Mouse (Mus musculus) spleen, adult 2 months (tissue): ENCODE results near the gene Nudt12. TPM values are rescaled to one million over a fixed set of nuclear protein-coding genes. Genes with fewer than 3 reads are reported as not detected.

Experiments used
- DNase-seq, 2 experiments: peaks; one replicate each; pipeline versions ENCODE4 v3.0.0 to v3.0.0-alpha.2; 2012 to 2021; ENCODE audit warnings: low spot score in 2 of 2, low read depth in 1 of 2
- H3K27ac ChIP-seq: fragments of 200-500 bp; 2 replicates; pipeline ENCODE4 v1.5.1; 2012; ENCODE audit warnings: low read length, inconsistent platforms; ENCODE audit not compliant: insufficient read depth
- H3K27me3 ChIP-seq: fragments of 200-500 bp; 2 replicates; pipeline ENCODE4 v1.6.1; 2012; ENCODE audit warnings: mild to moderate bottlenecking, moderate library complexity, low read length, inconsistent platforms; ENCODE audit not compliant: control insufficient read depth, insufficient read depth
- H3K36me3 ChIP-seq: fragments of 200-500 bp; 2 replicates; pipeline ENCODE4 v1.6.1; 2012; ENCODE audit warnings: mild to moderate bottlenecking, low read length, inconsistent platforms; ENCODE audit not compliant: control insufficient read depth, insufficient read depth
- H3K4me1 ChIP-seq: fragments of 200-500 bp; 2 replicates; pipeline ENCODE4 v1.6.1; 2011; ENCODE audit warnings: inconsistent platforms; ENCODE audit not compliant: control insufficient read depth, insufficient read depth, insufficient read length
- H3K4me3 ChIP-seq: fragments of 200-500 bp; 2 replicates; pipeline ENCODE4 v1.5.1; 2011; ENCODE audit warnings: mild to moderate bottlenecking, inconsistent platforms; ENCODE audit not compliant: insufficient read depth, insufficient read length; ENCODE audit errors: extremely low read depth
- CTCF ChIP-seq: fragments of 200-500 bp; IDR thresholded peaks from 2 replicates; pipeline ENCODE4 v1.5.1; 2011; ENCODE audit warnings: mild to moderate bottlenecking, inconsistent platforms; ENCODE audit not compliant: insufficient read depth, insufficient read length, insufficient replicate concordance; ENCODE audit errors: extremely low read depth
- POLR2A ChIP-seq: fragments of 200-500 bp; IDR thresholded peaks from 2 replicates; pipeline ENCODE4 v1.6.1; 2011; ENCODE audit warnings: low read depth, low read length, inconsistent platforms
- WGBS: fragments of 180-500 bp; shearing (Covaris S2); methylation state at CpG from one replicate; pipeline ENCODE4 v1.1.7; 2018; 5-methylcytosine and 5-hydroxymethylcytosine counted together
- polyA plus RNA-seq: library from polyadenylated mRNA; depleted of rRNA; stranded (reverse); fragments of >200 nt; gene quantifications from 2 replicates; pipeline ENCODE4 v1.2.3, GENCODE M21; 2012; rRNA removed

Nudt12 gene
- 0.35 and 0.47 TPM in 2 replicates for polyA plus RNA-seq

DNA sequence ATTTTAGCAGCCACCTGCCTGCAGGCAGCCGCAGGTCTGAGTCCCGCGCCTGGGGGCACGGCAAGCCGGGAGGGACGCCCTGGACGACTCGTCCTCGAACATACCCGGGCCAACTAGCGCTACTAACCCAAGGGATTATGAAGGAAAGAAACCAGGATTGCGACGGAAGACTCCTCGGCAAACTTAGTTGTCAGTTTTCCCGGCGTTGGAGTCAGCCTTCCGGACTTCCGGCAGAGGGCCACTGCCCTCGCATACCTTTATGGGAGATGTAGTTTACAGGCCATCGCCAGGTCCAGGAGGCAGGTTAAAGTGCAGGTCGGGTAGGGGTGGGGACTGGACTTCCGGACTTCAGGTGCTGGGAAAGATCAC, at the start of gene Nudt12:
Gene Nudt12, minus strand, starts transcription at position 282 of the 369 bp plus-strand sequence.
- Histone ChIP-seq H3K4me1 (no peaks in the 10 kb centered on the region), H3K36me3 (no peaks in the 10 kb centered on the region), H3K27me3 (no peaks in the 10 kb centered on the region), H3K4me3 (peak within 1 kb of the TSS; percentile 66), H3K27ac (no peak within 1 kb of the TSS)
- WGBS: under 1% methylated on average over 22 of the region's 22 CpGs
- peak in 1 of 2 experiments; percentile 32 for DNase-seq
- TF ChIP-seq POLR2A (no peak), CTCF (no peak)

DNA sequence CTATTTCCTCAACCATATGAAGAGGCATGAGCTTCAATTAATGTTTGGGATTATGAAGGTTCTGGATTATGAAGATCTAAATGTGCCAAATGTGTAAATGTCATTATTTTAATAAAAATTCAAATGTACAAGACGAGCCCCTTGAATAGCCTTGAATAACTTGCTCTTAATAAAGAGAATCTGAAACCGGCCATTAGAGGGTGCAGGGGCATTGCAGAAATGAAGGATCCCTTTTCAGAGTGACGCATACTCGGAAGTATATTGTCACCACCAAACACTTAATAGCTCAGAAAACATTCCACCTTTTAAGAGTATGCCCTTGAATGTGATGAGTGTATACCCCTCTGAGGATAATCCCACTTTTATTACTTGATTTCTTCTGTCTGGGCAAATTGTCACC, 40.1 kb upstream of the Nudt12 start:
- no peaks in the 10 kb centered on the region for H3K27me3 ChIP-seq
- no peak for TF ChIP-seq POLR2A
- no peak for TF ChIP-seq CTCF
- H3K4me3 ChIP-seq: no peak overlapping the region
- WGBS: 82% methylated on average over 4 of the region's 4 CpGs
- no peak overlapping the region for H3K27ac ChIP-seq
- H3K4me1 ChIP-seq: no peaks in the 10 kb centered on the region
- DNase-seq: no peak
- no peaks in the 10 kb centered on the region for H3K36me3 ChIP-seq

DNA sequence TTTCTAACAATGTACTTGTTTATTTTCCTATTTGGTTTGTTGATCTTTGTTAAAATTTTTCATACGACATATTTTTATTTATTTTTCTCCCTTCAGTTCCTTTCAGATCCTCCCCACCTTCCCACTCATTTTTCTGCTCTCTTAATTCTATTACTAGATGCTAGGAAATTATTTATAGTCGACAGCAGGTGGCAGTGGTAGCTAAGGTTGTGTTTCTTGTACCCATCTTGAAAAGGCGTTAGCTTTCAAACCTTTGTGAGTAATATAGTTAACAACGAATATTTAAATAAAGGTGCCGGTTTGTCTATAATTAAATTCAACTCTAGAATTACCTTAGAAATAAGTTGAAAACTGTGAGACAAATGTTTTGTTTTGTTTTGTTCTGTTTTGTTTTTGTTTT, 26.6 kb upstream of the Nudt12 start:
- Histone ChIP-seq H3K27me3 (no peaks in the 10 kb centered on the region), H3K27ac (no peak overlapping the region), H3K4me1 (no peaks in the 10 kb centered on the region), H3K36me3 (no peaks in the 10 kb centered on the region), H3K4me3 (no peak overlapping the region)
- 41% methylated on average over 5 of the region's 5 CpGs for WGBS
- DNase-seq: no peak
- no peak for TF ChIP-seq POLR2A
- no peak for TF ChIP-seq CTCF

DNA sequence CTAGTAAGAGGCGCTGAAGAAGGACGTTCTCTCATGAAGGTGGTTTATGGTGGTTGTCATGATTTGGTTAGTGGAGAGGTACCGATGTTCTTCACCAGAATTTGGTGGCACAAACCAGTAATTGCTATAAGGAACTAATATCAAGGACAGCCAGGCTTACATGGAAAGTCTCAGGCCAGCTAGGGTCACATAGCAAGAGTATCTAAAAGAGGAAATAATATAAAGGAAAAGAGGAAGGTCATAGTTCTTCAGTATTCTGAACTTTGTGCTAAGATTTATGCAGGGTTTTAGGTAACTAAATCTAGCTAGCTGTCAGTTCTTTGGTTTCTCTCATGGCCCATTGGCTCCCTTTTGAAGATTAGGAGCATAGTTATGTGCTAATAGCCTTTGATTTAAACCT, 20.3 kb upstream of the Nudt12 start:
- no peak for TF ChIP-seq POLR2A
- TF ChIP-seq CTCF: no peak
- H3K27me3 ChIP-seq: no peaks in the 10 kb centered on the region
- no peak for DNase-seq
- no peaks in the 10 kb centered on the region for H3K4me1 ChIP-seq
- WGBS: 86% methylated on average over 3 of the region's 3 CpGs
- no peaks in the 10 kb centered on the region for H3K36me3 ChIP-seq
- no peak overlapping the region for H3K4me3 ChIP-seq
- H3K27ac ChIP-seq: no peak overlapping the region

DNA sequence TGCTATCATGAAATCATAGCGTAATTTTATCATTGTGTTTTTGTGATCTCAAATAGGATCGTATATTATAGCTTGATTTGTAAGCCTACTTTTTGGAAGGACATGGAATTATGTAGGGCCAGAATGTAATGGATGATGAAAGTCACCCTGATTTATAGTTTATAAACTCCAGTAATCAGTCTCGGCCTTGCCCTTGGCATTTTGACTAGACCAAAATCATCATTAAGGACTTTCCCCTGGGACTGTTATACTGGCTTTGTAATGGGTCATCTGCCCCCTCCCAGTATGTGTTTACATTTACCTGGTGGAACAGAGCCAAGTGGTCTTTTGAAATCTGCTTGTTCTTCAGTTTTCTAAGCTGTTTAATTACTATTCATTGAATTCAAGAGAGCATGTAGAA, 13.2 kb upstream of the Nudt12 start:
- Histone ChIP-seq H3K4me1 (no peaks in the 10 kb centered on the region), H3K27ac (no peak overlapping the region), H3K36me3 (no peaks in the 10 kb centered on the region), H3K27me3 (no peaks in the 10 kb centered on the region), H3K4me3 (no peak overlapping the region)
- TF ChIP-seq POLR2A (no peak), CTCF (no peak)
- 87% methylated on average over 3 of the region's 3 CpGs for WGBS
- no peak for DNase-seq

DNA sequence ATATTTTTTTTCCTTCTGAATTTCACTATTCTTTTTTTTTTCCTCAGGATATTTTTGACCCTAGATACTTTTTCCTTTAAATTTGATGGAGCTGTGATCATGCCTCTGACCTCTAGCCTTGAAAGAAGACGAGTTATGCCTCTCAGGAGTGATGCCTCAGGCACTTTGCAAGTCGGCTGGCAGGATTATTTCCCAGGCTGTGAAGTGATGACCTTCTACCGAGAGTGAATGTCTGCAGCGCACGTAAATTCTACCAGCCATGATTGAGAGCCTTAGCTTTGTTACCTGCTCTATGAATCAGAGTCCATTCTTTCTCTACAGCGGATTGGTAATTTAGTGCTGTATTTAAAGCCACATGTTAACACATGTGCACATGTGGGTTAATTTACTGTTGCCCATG, 11.3 kb upstream of the Nudt12 start:
- Histone ChIP-seq H3K27ac (no peak overlapping the region), H3K4me3 (no peak overlapping the region), H3K4me1 (no peaks in the 10 kb centered on the region), H3K27me3 (no peaks in the 10 kb centered on the region), H3K36me3 (no peaks in the 10 kb centered on the region)
- 77% methylated on average over 6 of the region's 6 CpGs for WGBS
- no peak for DNase-seq
- TF ChIP-seq POLR2A (no peak), CTCF (no peak)

DNA sequence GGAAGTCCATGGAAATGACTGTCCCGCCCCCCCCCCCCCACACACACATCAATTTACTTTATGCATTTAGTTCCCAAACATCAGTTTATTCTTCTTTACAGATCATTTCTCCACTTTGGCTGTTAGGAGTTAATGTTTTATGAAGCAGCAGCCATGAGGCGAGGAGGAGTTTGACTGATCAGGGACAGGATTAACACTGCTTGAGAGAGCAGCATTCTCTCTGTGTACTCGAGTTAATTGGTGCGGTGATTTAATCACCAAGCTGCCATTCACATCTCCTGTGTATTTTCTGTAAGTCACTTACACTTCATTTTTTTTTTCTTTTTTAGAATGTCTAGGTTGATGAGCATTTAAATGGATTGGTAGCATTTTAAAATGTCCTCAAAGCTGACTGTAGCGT, 10.8 kb upstream of the Nudt12 start:
- Histone ChIP-seq H3K27ac (no peak overlapping the region), H3K36me3 (no peaks in the 10 kb centered on the region), H3K4me1 (no peaks in the 10 kb centered on the region), H3K27me3 (no peaks in the 10 kb centered on the region), H3K4me3 (no peak overlapping the region)
- DNase-seq: no peak
- no peak for TF ChIP-seq POLR2A
- no peak for TF ChIP-seq CTCF
- WGBS: 78% methylated on average over 5 of the region's 5 CpGs

DNA sequence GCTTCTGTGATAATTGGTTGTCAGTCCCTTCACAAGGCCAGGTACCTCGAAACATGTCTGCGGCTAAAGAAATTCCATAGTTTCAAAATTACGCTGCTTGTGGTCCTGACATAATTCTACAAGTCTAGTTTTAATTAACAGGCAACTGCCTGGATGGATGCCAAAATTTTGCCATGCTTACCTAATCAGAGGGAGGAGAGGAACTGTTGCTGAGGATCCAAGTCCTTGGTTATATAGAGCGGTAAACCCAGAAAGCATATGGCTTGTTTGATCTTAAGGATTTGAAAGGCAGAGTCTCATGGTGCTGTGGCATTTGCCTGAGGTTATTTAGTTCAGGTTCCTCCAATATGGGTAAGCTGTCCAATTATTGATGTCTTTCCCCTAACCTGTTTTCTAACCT, 5.5 kb upstream of the Nudt12 start:
- Histone ChIP-seq H3K4me1 (no peaks in the 10 kb centered on the region), H3K36me3 (no peaks in the 10 kb centered on the region), H3K27ac (no peak overlapping the region), H3K27me3 (no peaks in the 10 kb centered on the region), H3K4me3 (no peak overlapping the region)
- WGBS: 94% methylated on average over 4 of the region's 4 CpGs
- DNase-seq: no peak
- TF ChIP-seq CTCF (no peak), POLR2A (no peak)
